Mouse (Mus musculus): ENCODE measurements around the gene Gsdma3. TPM values are rescaled to one million over a fixed set of nuclear protein-coding genes. Genes with fewer than 3 reads are reported as not detected.
A peak's percentile ranks its signal among the peaks of the same experiment; 100 is the strongest.

Gsdma3 gene
- polyA plus RNA-seq, 1 experiment from 2014 or later, result not detected

- peak within 1 kb of the TSS; percentile 91 for H3K27ac ChIP-seq (ENCODE audit: low read depth, low read length)
- H3K4me3 ChIP-seq (ENCODE audit: low read depth, low read length), result peak within 1 kb of the TSS; percentile 93
- ATAC-seq, result peak; percentile 72
- H3K4me2 ChIP-seq (replicated peaks; ENCODE audit: low read depth), result peak within 1 kb of the TSS; percentile 84
- TF ChIP-seq CTCF (IDR thresholded peaks at IDR 0.05; ENCODE audit: low read depth), result 0 out of 2 replicates have a peak, but pooled peaks have one; percentile 3
- no peaks in the 10 kb centered on the region for H3K27me3 ChIP-seq (replicated peaks; ENCODE audit: control insufficient read depth, insufficient read depth, low read length)
- peaks cover 16% of the 10 kb centered on the region for H3K36me3 ChIP-seq (ENCODE audit: control insufficient read depth, insufficient read depth)
- H3K9me3 ChIP-seq (ENCODE audit: control insufficient read depth), result no peaks in the 10 kb centered on the region
- 0 out of 2 replicates have a peak, but pooled peaks cover 3% of the 10 kb centered on the region for H3K4me1 ChIP-seq (replicated peaks; ENCODE audit: control insufficient read depth, insufficient read depth, low read length)
- H3K9ac ChIP-seq (ENCODE audit: low read depth, low read length), result peak within 1 kb of the TSS; percentile 91
- 0% methylated on average over 49 of the region's 49 CpGs for WGBS
These were observed 39.1 kb upstream of the Gsdma3 start, which contains the start of gene Ormdl3 for GRCm38 (mm10) chr11:98586892-98587563. TSS of gene Ormdl3 (minus strand) at chr11:98587368.

- no peak overlapping the region for H3K9ac ChIP-seq (ENCODE audit: low read depth, low read length)
- H3K27me3 ChIP-seq (replicated peaks; ENCODE audit: control insufficient read depth, insufficient read depth, low read length), result no peaks in the 10 kb centered on the region
- 0 out of 2 replicates have a peak, but pooled peaks cover 3% of the 10 kb centered on the region for H3K4me1 ChIP-seq (replicated peaks; ENCODE audit: control insufficient read depth, insufficient read depth, low read length)
- peak; percentile 83 for ATAC-seq
- WGBS, result 5% methylated on average over 20 of the region's 20 CpGs
- peaks cover 7% of the 10 kb centered on the region for H3K36me3 ChIP-seq (ENCODE audit: control insufficient read depth, insufficient read depth)
- TF ChIP-seq CTCF (IDR thresholded peaks at IDR 0.05; ENCODE audit: low read depth), result no peak
- peak overlapping the region; percentile 91 for H3K27ac ChIP-seq (ENCODE audit: low read depth, low read length)
- no peaks in the 10 kb centered on the region for H3K9me3 ChIP-seq (ENCODE audit: control insufficient read depth)
- peak overlapping the region; percentile 84 for H3K4me2 ChIP-seq (replicated peaks; ENCODE audit: low read depth)
- H3K4me3 ChIP-seq (ENCODE audit: low read depth, low read length), result peak overlapping the region; percentile 93
These were observed 38.2 kb upstream of the Gsdma3 start for GRCm38 (mm10) chr11:98587684-98588546.

- H3K4me2 ChIP-seq (replicated peaks; ENCODE audit: low read depth), result peak overlapping the region; percentile 84
- H3K4me1 ChIP-seq (replicated peaks; ENCODE audit: control insufficient read depth, insufficient read depth, low read length), result no peaks in the 10 kb centered on the region
- no peaks in the 10 kb centered on the region for H3K9me3 ChIP-seq (ENCODE audit: control insufficient read depth)
- no peaks in the 10 kb centered on the region for H3K36me3 ChIP-seq (ENCODE audit: control insufficient read depth, insufficient read depth)
- ATAC-seq, result peak; percentile 25; the same call in 1 of the 2 replicates
- H3K4me3 ChIP-seq (ENCODE audit: low read depth, low read length), result 0 out of 2 replicates have a peak overlapping the region, but pooled peaks have one; percentile 24
- peak overlapping the region; percentile 91 for H3K27ac ChIP-seq (ENCODE audit: low read depth, low read length)
- 39% methylated on average over 6 of the region's 6 CpGs for WGBS
- H3K9ac ChIP-seq (ENCODE audit: low read depth, low read length), result no peak overlapping the region
- H3K27me3 ChIP-seq (replicated peaks; ENCODE audit: control insufficient read depth, insufficient read depth, low read length), result no peaks in the 10 kb centered on the region
- TF ChIP-seq CTCF (IDR thresholded peaks at IDR 0.05; ENCODE audit: low read depth), result no peak
These were observed 37.3 kb upstream of the Gsdma3 start for GRCm38 (mm10) chr11:98588833-98589281.

- H3K9ac ChIP-seq (ENCODE audit: low read depth, low read length), result no peak overlapping the region
- WGBS, result 55% methylated on average over 8 of the region's 8 CpGs
- H3K27me3 ChIP-seq (replicated peaks; ENCODE audit: control insufficient read depth, insufficient read depth, low read length), result no peaks in the 10 kb centered on the region
- no peaks in the 10 kb centered on the region for H3K36me3 ChIP-seq (ENCODE audit: control insufficient read depth, insufficient read depth)
- ATAC-seq, result no peak
- H3K9me3 ChIP-seq (ENCODE audit: control insufficient read depth), result no peaks in the 10 kb centered on the region
- H3K4me3 ChIP-seq (ENCODE audit: low read depth, low read length), result no peak overlapping the region
- no peak for TF ChIP-seq CTCF (IDR thresholded peaks at IDR 0.05; ENCODE audit: low read depth)
- H3K27ac ChIP-seq (ENCODE audit: low read depth, low read length), result peak overlapping the region; percentile 91
- H3K4me1 ChIP-seq (replicated peaks; ENCODE audit: control insufficient read depth, insufficient read depth, low read length), result no peaks in the 10 kb centered on the region
- no peak overlapping the region for H3K4me2 ChIP-seq (replicated peaks; ENCODE audit: low read depth)
These were observed 36.9 kb upstream of the Gsdma3 start for GRCm38 (mm10) chr11:98589306-98589705.

- Histone ChIP-seq H3K4me3 (ENCODE audit: low read depth, low read length) (no peak overlapping the region), H3K9me3 (ENCODE audit: control insufficient read depth) (no peaks in the 10 kb centered on the region), H3K4me2 (replicated peaks; ENCODE audit: low read depth) (no peak overlapping the region), H3K27ac (ENCODE audit: low read depth, low read length) (no peak overlapping the region), H3K27me3 (replicated peaks; ENCODE audit: control insufficient read depth, insufficient read depth, low read length) (no peaks in the 10 kb centered on the region), H3K4me1 (replicated peaks; ENCODE audit: control insufficient read depth, insufficient read depth, low read length) (no peaks in the 10 kb centered on the region), H3K36me3 (ENCODE audit: control insufficient read depth, insufficient read depth) (no peaks in the 10 kb centered on the region), H3K9ac (ENCODE audit: low read depth, low read length) (no peak overlapping the region)
- no peak for TF ChIP-seq CTCF (IDR thresholded peaks at IDR 0.05; ENCODE audit: low read depth)
- WGBS, result 63% methylated on average over 19 of the region's 19 CpGs
- no peak for ATAC-seq
These were observed 35.4 kb upstream of the Gsdma3 start for GRCm38 (mm10) chr11:98590548-98591445.

Data from intestine, postnatal 0 days (tissue).